Mouse (Mus musculus): Measurements from ENCODE around the gene Bcar3. TPM values are rescaled to one million over a fixed set of nuclear protein-coding genes. Genes with fewer than 3 reads are reported as not detected.

The Bcar3 gene
- total RNA-seq, 2 experiments from 2014 or later, result 6.1 to 7.0 TPM

DNA sequence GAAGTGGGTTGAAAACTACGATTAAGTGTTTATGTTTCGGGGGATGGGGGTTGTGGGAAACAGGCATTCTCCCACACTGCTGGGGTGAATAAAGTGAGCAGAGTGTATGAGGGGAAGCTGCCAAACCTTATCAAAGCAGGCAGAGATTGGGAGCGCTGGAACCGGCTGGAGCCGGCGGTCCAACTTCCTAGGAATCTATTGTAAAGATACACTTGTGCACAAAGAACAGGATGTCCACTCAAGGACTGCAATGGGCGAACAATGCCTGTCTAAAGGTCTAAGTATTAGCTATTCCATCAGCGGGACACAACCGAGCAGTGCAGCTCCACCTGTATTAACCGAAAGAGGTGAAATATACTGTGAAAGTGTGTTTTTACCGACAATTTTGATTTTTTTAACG, 2.1 kb upstream of the Bcar3 start:
- no peak for DNase-seq (ENCODE audit: low spot score in 2 of 2)

DNA sequence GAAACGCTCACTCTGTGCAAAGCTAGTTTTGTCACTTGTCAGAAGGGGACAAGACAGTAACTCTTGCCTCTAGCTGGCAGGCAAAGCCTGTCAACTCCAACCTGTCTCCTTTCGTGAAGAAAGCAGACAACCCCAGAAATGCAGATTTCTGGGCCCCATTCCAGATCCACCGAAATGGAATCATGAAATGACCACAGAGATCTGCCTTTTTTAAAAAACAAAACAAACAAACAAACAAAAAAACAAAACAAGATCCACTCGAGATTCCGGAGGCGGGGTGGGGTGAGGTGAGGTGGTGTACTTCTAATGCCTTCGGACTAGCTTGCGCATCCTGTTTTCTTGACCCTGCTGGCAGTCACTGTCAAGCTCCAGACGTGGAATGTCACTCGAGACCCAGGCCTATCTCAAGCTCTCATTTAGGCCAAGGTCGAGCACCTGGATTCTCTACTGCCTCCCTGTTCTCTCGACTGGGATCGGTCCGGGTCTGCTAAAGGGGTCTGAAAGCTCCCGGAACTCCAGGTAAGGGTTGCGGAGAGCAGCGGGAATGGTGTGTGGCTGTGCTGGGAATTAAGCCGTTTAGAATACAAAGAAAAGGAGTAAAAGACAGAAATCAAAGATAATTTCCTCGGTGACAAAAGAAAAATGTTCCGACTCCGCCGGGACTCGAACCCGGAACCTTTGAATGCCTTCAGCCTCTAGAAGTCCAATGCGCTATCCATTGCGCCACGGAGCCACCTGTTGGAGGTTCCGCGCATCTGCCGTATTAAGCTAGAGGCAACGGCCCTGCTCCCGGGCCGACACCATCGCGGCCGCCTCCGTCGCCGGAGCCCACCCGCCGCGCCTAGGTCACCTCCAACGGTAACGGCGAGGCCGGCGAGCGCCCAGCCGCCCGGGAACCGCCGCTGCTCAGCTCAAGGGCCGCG, 1.4 kb upstream of the Bcar3 start:
- DNase-seq (ENCODE audit: low spot score in 2 of 2), result peak; percentile 93 to 96

DNA sequence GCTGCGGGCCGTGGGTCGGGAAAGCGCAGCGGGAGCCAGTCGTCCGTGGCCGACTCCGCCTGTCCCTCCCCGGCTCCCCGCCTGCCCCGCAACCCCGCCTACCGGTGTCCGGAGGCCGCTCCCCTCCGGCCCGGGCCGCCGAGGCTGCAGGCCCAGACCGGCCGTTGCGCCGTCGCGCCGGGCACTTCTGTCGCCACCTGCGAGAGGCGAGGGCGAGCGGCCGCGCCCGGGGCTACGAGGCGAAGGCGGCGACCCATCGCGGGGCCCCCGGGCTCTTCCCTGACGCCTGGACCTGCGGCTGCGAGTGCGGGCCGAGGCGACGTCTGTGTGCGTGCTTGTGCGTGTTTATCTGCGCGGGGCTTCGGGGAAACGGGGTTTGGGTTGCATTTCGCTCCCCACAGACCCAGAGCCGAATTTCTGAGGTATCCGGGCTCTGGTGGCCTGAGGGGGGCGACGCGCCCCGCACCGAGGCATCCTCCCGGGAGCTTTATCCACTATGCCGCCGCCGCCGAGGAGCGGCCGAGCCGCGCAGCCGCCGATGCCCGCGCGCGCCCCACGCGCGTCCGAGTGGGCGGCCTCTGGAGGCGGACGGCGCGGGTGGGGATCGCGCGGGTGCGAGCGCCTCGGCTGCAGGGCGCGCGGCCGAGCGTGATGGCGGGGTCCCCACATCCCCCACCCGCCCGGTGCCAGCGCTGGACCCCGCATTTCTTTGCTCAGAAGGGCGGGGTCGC, 548 bp upstream of the Bcar3 start:
- peak in 1 of 2 experiments; percentile 79 for DNase-seq (ENCODE audit: low spot score in 2 of 2)

DNA sequence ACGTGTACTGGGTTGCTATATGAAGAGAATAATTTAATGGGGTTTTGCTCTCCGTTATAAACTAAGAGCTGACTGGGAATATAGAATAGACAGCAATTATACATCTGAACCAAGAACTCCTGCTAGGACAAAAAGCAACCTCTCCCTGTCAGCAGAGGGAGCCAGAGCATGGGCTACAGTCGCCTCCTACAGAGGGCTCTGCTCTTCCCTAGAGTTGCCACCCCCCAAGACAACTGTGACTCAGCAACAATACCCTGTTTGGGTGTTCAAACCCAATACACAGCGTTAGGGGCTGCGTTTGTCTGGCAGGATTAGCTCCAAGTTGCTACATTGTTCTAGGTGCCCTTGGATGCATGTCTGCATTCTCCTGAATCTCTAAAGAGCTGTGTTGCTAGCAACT, 1.6 kb downstream of the Bcar3 start:
- DNase-seq (ENCODE audit: low spot score in 2 of 2), result peak; percentile 59 to 73

GRCm38 (mm10) chr3:122296979-122297378, 3.0 kb downstream of the Bcar3 start:
- no peak for DNase-seq (ENCODE audit: low spot score in 2 of 2)

GRCm38 (mm10) chr3:122300983-122301919, 7.3 kb downstream of the Bcar3 start:
- DNase-seq (ENCODE audit: low spot score in 2 of 2), result peak; percentile 46 to 59

- DNase-seq (ENCODE audit: low spot score in 2 of 2), result no peak
Observed at GRCm38 (mm10) chr3:122304560-122304959, 10.6 kb downstream of the Bcar3 start.

- no peak for DNase-seq (ENCODE audit: low spot score in 2 of 2)
Observed at GRCm38 (mm10) chr3:122307894-122308671, 14.1 kb downstream of the Bcar3 start.

GRCm38 (mm10) chr3:122308981-122309380, 15.0 kb downstream of the Bcar3 start:
- no peak for DNase-seq (ENCODE audit: low spot score in 2 of 2)

- DNase-seq (ENCODE audit: low spot score in 2 of 2), result peak; percentile 89
Observed at GRCm38 (mm10) chr3:122312078-122312477, 18.1 kb downstream of the Bcar3 start.

GRCm38 (mm10) chr3:122312936-122313629, 19.1 kb downstream of the Bcar3 start:
- no peak for DNase-seq (ENCODE audit: low spot score in 2 of 2)

DNA sequence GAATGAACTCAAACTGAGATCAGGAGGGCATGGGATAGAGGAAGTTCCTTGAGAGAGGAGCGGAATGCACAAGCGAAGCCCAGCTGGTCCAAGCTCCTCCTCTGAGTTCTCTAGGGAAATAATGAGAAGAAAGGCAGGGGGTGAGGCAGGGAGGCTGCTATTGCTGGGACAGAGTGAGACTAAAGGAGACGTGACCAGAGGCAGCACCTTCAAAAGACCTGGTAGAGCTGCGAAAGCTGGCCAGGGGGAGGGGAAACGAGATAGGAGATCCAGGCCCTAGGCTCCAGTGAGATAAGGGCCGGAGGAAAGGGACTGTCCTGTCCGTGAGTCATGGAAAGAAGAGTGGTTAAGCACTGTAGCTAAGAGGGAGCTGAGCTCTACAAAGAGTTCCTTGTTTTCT, 20.0 kb downstream of the Bcar3 start:
- no peak for DNase-seq (ENCODE audit: low spot score in 2 of 2)

DNA sequence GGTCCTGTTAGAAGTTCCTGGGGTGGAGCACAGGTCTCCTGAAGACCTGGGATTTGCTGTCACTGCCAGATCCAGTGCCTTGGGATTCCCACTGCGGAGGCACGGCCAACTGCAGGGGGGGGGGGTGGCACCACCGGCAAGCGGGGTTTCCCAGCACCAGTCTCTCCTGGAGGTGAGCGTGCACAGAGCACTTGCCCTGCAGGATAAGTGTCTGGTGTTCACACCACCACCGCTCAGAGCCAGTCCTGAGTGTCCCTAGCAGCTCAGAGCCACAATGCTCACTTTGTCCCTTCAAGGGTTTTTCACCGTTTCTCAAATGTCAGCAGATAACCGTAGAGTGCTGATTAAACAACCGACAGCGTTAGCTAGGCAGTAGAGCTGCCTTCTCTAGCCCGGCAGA, 22.7 kb downstream of the Bcar3 start:
- DNase-seq (ENCODE audit: low spot score in 2 of 2), result no peak

DNA sequence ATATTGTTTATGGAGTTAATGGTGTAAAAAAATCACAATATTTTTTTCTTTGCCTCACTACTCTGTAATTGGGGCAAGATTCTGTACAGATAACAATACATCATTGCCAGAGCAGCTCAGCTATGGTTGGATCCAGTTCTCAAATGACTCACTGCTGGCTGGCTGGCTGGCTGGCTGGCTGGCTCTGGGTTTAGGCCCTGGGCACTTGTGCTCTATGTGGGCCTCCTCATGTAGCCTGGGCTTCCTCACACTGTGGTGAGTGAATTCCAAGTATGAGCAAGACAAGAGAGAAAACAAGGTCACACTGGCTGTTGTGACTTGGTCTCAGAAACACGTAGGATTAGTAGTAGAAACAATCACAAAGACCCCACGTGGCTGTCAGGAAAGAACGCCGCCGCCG, 23.4 kb downstream of the Bcar3 start:
- no peak for DNase-seq (ENCODE audit: low spot score in 2 of 2)

DNA sequence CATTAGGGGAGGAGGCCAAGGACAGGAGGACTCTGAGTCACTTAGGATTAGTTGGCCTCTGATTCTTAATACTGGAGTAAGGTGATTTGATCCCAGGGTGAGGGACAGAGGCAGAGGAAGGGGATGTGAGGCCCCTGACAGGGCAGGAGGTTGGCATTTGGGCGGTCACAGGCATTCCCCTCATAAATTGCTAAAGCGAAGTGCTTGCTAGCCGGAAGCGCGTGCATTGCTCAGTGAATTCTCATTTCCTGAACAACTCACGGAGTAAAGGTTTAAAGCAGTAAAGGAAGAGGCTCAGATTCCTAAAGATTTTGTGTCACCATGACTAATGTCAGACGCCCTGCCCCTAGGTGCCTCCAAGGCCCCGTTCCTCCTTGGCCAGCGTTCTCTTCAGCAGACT, 28.3 kb downstream of the Bcar3 start:
- no peak for DNase-seq (ENCODE audit: low spot score in 2 of 2)

GRCm38 (mm10) chr3:122323841-122324240, 29.9 kb downstream of the Bcar3 start:
- DNase-seq (ENCODE audit: low spot score in 2 of 2), result no peak

GRCm38 (mm10) chr3:122324528-122324927, 30.6 kb downstream of the Bcar3 start:
- DNase-seq (ENCODE audit: low spot score in 2 of 2), result no peak

DNA sequence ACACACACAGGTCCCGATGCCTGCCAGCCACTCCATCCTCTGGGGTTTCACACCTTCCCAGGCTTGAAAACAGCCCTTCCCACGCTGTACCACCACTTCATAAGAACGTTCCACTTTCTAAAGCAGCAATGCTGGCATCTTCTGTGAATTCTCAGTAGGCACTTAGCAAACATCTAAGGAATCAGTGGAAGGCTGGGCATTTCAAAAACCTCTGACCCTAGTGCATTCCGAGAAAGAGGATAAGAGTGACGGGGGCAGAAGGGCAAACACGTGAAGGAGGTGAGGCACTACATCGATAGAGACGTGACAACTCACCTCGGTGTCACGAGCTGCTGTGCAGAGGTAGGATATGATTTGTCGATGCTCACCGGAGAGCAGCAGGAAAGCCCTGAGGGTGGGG, 36.5 kb downstream of the Bcar3 start:
- DNase-seq (ENCODE audit: low spot score in 2 of 2), result no peak

GRCm38 (mm10) chr3:122333493-122333892, 39.6 kb downstream of the Bcar3 start:
- no peak for DNase-seq (ENCODE audit: low spot score in 2 of 2)

DNA sequence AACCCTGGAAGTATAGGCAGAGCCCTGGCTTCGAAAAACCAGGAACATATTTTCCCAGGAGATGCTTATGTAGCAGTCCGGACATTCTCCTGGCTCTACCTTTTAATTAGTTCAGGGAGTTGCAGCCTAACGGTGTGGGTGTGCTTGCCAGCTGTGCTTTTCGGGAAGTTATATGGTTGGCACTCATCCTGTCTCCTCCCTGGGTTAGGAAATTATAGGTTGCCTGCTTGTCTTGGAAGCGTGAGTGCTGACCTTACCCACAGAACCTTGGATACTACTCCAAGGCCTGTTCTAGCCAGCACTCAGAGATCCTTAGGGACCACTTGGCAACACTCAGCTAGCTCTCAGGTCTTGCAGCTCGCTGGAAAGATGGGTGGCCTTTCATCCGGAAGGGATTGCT, 40.0 kb downstream of the Bcar3 start:
- DNase-seq (ENCODE audit: low spot score in 2 of 2), result no peak

Data from layer of hippocampus, postnatal 10 days (tissue).